Mouse (Mus musculus) neural tube, embryonic 15.5 days (tissue): ENCODE measurements around the gene Adgrg3. TPM values are rescaled to one million over a fixed set of nuclear protein-coding genes. Genes with fewer than 3 reads are reported as not detected.

Experiments used
- ATAC-seq: fragments of 200-750 bp; cut with Nextera tagmentation; 2 replicates; pipeline ENCODE4 v1.8.0; 2017; ENCODE audit warnings: mild to moderate bottlenecking, moderate TSS enrichment, moderate library complexity; ENCODE audit not compliant: low FRiP score
- H3K27ac ChIP-seq: fragments of 300-500 bp; sonication (generic); replicated peaks from 2 replicates; pipeline ENCODE4 v1.5.1; 2015; ENCODE audit warnings: mild to moderate bottlenecking, inconsistent platforms
- H3K27me3 ChIP-seq: fragments of 300-500 bp; sonication (generic); replicated peaks from 2 replicates; pipeline ENCODE4 v1.6.1; 2015; ENCODE audit warnings: inconsistent platforms
- H3K36me3 ChIP-seq: fragments of 300-500 bp; sonication (generic); 2 replicates; pipeline ENCODE4 v1.6.1; 2015; ENCODE audit warnings: inconsistent platforms
- H3K4me1 ChIP-seq: fragments of 300-500 bp; sonication (generic); 2 replicates; pipeline ENCODE4 v1.6.1; 2015; ENCODE audit warnings: inconsistent platforms
- H3K4me2 ChIP-seq: fragments of 300-500 bp; sonication (generic); 2 replicates; pipeline ENCODE4 v1.6.1; 2015; ENCODE audit warnings: inconsistent platforms, mild to moderate bottlenecking, moderate library complexity
- H3K4me3 ChIP-seq: fragments of 300-500 bp; sonication (generic); replicated peaks from 2 replicates; pipeline ENCODE4 v1.5.1; 2015; ENCODE audit warnings: mild to moderate bottlenecking, inconsistent platforms
- H3K9ac ChIP-seq: fragments of 300-500 bp; sonication (generic); replicated peaks from 2 replicates; pipeline ENCODE4 v1.6.1; 2015; ENCODE audit warnings: mild to moderate bottlenecking, inconsistent platforms
- H3K9me3 ChIP-seq: fragments of 300-500 bp; sonication (generic); replicated peaks from 2 replicates; pipeline ENCODE4 v1.6.1; 2016; ENCODE audit warnings: inconsistent platforms
- WGBS: fragments of 180-500 bp; shearing (Covaris S2); methylation state at CpG from one replicate; pipeline ENCODE4 v1.1.7; 2015; ENCODE audit warnings: mixed read lengths; 5-methylcytosine and 5-hydroxymethylcytosine counted together
- polyA plus RNA-seq: library from polyadenylated mRNA; unstranded; fragments of >200 nt; fragmentation: Nextera tagmentation; extraction: Ambion mirVana; gene quantifications from 2 replicates; pipeline ENCODE4 v1.2.1, GENCODE M21; 2015

The Adgrg3 gene
- polyA plus RNA-seq, 1 experiment from 2014 or later, result 0.95 TPM

GRCm38 (mm10) chr8:95085432-95086141 lies 68.1 kb downstream of the Adgrg3 start:
- no peak overlapping the region for H3K27ac ChIP-seq
- no peaks in the 10 kb centered on the region for H3K27me3 ChIP-seq
- 92% methylated on average over 7 of the region's 7 CpGs for WGBS

GRCm38 (mm10) chr8:95093574-95093973 lies 76.1 kb downstream of the Adgrg3 start:
- Histone ChIP-seq H3K27ac (no peak overlapping the region), H3K36me3 (peaks cover 94% of the 10 kb centered on the region), H3K9me3 (no peaks in the 10 kb centered on the region), H3K27me3 (no peaks in the 10 kb centered on the region), H3K4me1 (no peaks in the 10 kb centered on the region), H3K9ac (no peak overlapping the region), H3K4me2 (no peak overlapping the region), H3K4me3 (no peak overlapping the region)
- 87% methylated on average over 4 of the region's 4 CpGs for WGBS
- ATAC-seq, result no peak

More at GRCm38 (mm10) chr8:95085432-95086141, 68.1 kb downstream of the Adgrg3 start:
- Histone ChIP-seq H3K9me3 (no peaks in the 10 kb centered on the region), H3K36me3 (peaks cover 64% of the 10 kb centered on the region), H3K9ac (no peak overlapping the region), H3K4me2 (no peak overlapping the region), H3K4me3 (no peak overlapping the region), H3K4me1 (peaks cover 24% of the 10 kb centered on the region)
- no peak for ATAC-seq

Other genes with a start within 250 kb of the Adgrg3 start
- 56.7 and 57.0 TPM in 2 replicates for gene Cx3cl1, start 245.7 kb upstream of the Adgrg3 start, polyA plus RNA-seq
- gene Ccl17, start 207.2 kb upstream of the Adgrg3 start, polyA plus RNA-seq, result 0.92 and 1.1 TPM in 2 replicates
- 61.4 and 66.6 TPM in 2 replicates for gene Coq9, start 179.4 kb upstream of the Adgrg3 start, polyA plus RNA-seq
- gene Ciapin1, start 179.3 kb upstream of the Adgrg3 start, polyA plus RNA-seq, result 177 and 195 TPM in 2 replicates
- 117 and 122 TPM in 2 replicates for gene Polr2c, start 160.2 kb upstream of the Adgrg3 start, polyA plus RNA-seq
- gene Dok4, start 141.4 kb upstream of the Adgrg3 start, polyA plus RNA-seq, result 100 and 116 TPM in 2 replicates
- gene Ccdc102a, start 99.6 kb upstream of the Adgrg3 start, polyA plus RNA-seq, result 6.2 and 13.2 TPM in 2 replicates
- 0.28 and 1.3 TPM in 2 replicates for gene Adgrg5, start 94.0 kb upstream of the Adgrg3 start, polyA plus RNA-seq
- 80.9 and 96.9 TPM in 2 replicates for gene Adgrg1, start 42.9 kb upstream of the Adgrg3 start, polyA plus RNA-seq
- 1.2 and 1.8 TPM in 2 replicates for gene Drc7, start 37.4 kb downstream of the Adgrg3 start, polyA plus RNA-seq
- gene Katnb1, start 63.5 kb downstream of the Adgrg3 start, polyA plus RNA-seq, result 41.5 and 43.3 TPM in 2 replicates
- gene Kifc3, start 185.1 kb downstream of the Adgrg3 start, polyA plus RNA-seq, result 27.2 and 28.5 TPM in 2 replicates